Mouse (Mus musculus) myocyte (in vitro differentiated cells): Measurements from ENCODE around the gene Vmn1r44. TPM values are rescaled to one million over a fixed set of nuclear protein-coding genes. Genes with fewer than 3 reads are reported as not detected.

Experiments used
- H3K27me3 ChIP-seq: one replicate; pipeline ENCODE4 v1.6.1; 2011; ENCODE audit not compliant: control insufficient read depth, insufficient read depth, insufficient read length
- H3K36me3 ChIP-seq: one replicate; pipeline ENCODE4 v1.6.1; 2011; ENCODE audit not compliant: control insufficient read depth, insufficient read depth
- H3K4me2 ChIP-seq: one replicate; pipeline ENCODE4 v1.6.1; 2011; ENCODE audit warnings: low read depth, control low read depth
- H3K4me3 ChIP-seq: one replicate; pipeline ENCODE4 v1.5.1; 2011; ENCODE audit warnings: mild to moderate bottlenecking, control low read depth, moderate library complexity
- H3K79me2 ChIP-seq: one replicate; pipeline ENCODE4 v1.6.1; 2011; ENCODE audit not compliant: control insufficient read depth, insufficient read depth
- H3ac ChIP-seq: one replicate; pipeline ENCODE4 v1.6.1; 2011; ENCODE audit not compliant: control insufficient read depth, insufficient read length
- CEBPB ChIP-seq: IDR thresholded peaks from 2 replicates; pipeline ENCODE4 v1.6.1; 2011; ENCODE audit warnings: mild to moderate bottlenecking, moderate library complexity; ENCODE audit not compliant: poor library complexity, insufficient read depth, severe bottlenecking
- E2F4 ChIP-seq: IDR thresholded peaks from one replicate; pipeline ENCODE4 v1.6.1; 2011; ENCODE audit warnings: mild to moderate bottlenecking, control low read depth, moderate library complexity; ENCODE audit not compliant: insufficient read depth
- MAX ChIP-seq: IDR thresholded peaks from one replicate; pipeline ENCODE4 v1.6.1; 2011; ENCODE audit warnings: low read depth, mild to moderate bottlenecking, control low read depth
- MYOD1 ChIP-seq, 3 experiments: IDR thresholded peaks; one replicate each; pipeline ENCODE4 v1.6.1; 2011; ENCODE audit warnings: control low read depth in 2 of 3, low read depth in 2 of 3, mild to moderate bottlenecking in 2 of 3, moderate library complexity in 1 of 3; ENCODE audit not compliant: insufficient read length in 2 of 3, control insufficient read depth in 1 of 3
- MYOG ChIP-seq, 3 experiments: IDR thresholded peaks; one replicate each; pipeline ENCODE4 v1.6.1; 2011; ENCODE audit warnings: control low read depth in 2 of 3, low read depth in 2 of 3, mild to moderate bottlenecking in 2 of 3; ENCODE audit not compliant: insufficient read length in 2 of 3, control insufficient read depth in 1 of 3, insufficient read depth in 1 of 3
- POLR2A ChIP-seq: IDR thresholded peaks from one replicate; pipeline ENCODE4 v1.6.1; 2011; ENCODE audit warnings: low read depth, mild to moderate bottlenecking, control low read depth, moderate library complexity; ENCODE audit not compliant: insufficient read length
- POLR2AphosphoS2 ChIP-seq: IDR thresholded peaks from one replicate; pipeline ENCODE4 v1.6.1; 2011; ENCODE audit warnings: low read depth, control low read depth; ENCODE audit not compliant: insufficient read length
- REST ChIP-seq: IDR thresholded peaks from one replicate; pipeline ENCODE4 v1.6.1; 2011; ENCODE audit warnings: mild to moderate bottlenecking, control low read depth, moderate library complexity; ENCODE audit not compliant: insufficient read depth, insufficient read length
- SRF ChIP-seq: IDR thresholded peaks from one replicate; pipeline ENCODE4 v1.6.1; 2011; ENCODE audit warnings: low read depth; ENCODE audit not compliant: control insufficient read depth, insufficient read length
- TCF12 ChIP-seq: IDR thresholded peaks from one replicate; pipeline ENCODE4 v1.6.1; 2011; ENCODE audit warnings: mild to moderate bottlenecking, control low read depth; ENCODE audit not compliant: poor library complexity, insufficient read depth, severe bottlenecking
- TCF3 ChIP-seq: IDR thresholded peaks from one replicate; pipeline ENCODE4 v1.6.1; 2011; ENCODE audit warnings: low read depth, control low read depth; ENCODE audit not compliant: insufficient read length
- USF1 ChIP-seq: IDR thresholded peaks from one replicate; pipeline ENCODE4 v1.6.1; 2011; ENCODE audit warnings: low read depth, mild to moderate bottlenecking, control low read depth, moderate library complexity
- polyA plus RNA-seq: library from polyadenylated mRNA; unstranded; fragments of >200 nt; fragmentation: generic; extraction: Trizol; gene quantifications from one replicate; pipeline ENCODE4 v1.2.1, GENCODE M21; 2012; ENCODE audit warnings: missing spikeins

The Vmn1r44 gene
- not detected for polyA plus RNA-seq

DNA sequence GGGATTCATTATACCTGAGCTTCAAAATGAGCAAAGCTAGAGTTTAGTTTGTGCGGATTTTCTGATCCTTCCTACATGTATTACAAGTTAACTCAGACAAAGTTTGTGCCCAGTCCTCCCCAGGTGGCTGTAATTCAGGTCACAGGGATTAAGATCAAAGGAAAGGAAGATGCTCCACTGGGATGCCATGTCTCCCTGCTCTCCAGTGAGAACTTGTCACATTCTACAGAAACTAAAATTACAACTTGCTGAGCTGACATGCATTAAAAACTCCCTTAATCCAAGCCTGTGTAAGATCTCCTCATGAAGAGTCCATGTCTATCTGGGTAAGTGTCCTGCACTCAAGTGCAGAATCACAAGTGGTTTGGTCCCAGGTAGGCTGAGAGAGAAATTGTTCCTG lies at the start of gene Vmn1r44:
Vmn1r44 (plus strand) TSS at position 301 of the 400 bp plus-strand sequence.
- no peak within 1 kb of the TSS for H3K4me2 ChIP-seq
- no peak within 1 kb of the TSS for H3ac ChIP-seq
- no peak within 1 kb of the TSS for H3K4me3 ChIP-seq
- no peaks in the 10 kb centered on the region for H3K27me3 ChIP-seq
- H3K79me2 ChIP-seq, result no peaks in the 10 kb centered on the region
- H3K36me3 ChIP-seq, result no peaks in the 10 kb centered on the region
- TF ChIP-seq TCF3, result no peak
- no peak for TF ChIP-seq POLR2AphosphoS2
- no peak for TF ChIP-seq POLR2A
- TF ChIP-seq USF1, result no peak
- no peak for TF ChIP-seq REST
- TF ChIP-seq SRF, result no peak
- no peak for TF ChIP-seq MYOG (IDR thresholded peaks at IDR 0.05; ENCODE audit: control insufficient read depth in 1 of 3, insufficient read depth in 1 of 3, insufficient read length in 2 of 3, low read depth in 2 of 3)
- TF ChIP-seq MYOD1 (IDR thresholded peaks at IDR 0.05; ENCODE audit: control insufficient read depth in 1 of 3, insufficient read length in 2 of 3, low read depth in 2 of 3), result no peak
- TF ChIP-seq E2F4, result no peak
- no peak for TF ChIP-seq CEBPB
- no peak for TF ChIP-seq TCF12
- TF ChIP-seq MAX, result no peak

DNA sequence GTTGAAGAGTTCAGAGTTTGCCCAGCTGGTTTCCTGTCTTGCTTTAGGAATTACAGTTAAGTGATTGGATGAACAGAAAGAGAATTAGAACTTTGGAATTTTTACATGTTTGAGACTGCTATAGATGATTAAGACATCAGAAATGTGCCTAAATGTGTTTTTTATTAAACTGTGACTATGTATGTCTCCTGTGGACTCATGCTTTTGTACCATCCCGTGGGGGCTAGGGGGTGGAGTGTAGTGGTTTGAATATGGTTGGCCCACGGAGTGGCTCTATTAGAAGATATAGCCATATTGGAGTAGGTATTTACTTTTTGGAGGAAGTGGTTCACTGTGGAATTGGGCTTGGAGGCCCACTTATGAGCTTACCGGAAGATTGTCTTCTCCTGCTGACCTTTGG lies 25.9 kb upstream of the Vmn1r44 start:
- no peak for TF ChIP-seq TCF12
- TF ChIP-seq USF1, result no peak
- TF ChIP-seq REST, result no peak
- Histone ChIP-seq H3ac (no peak overlapping the region), H3K4me3 (no peak overlapping the region), H3K4me2 (no peak overlapping the region), H3K27me3 (no peaks in the 10 kb centered on the region), H3K36me3 (no peaks in the 10 kb centered on the region), H3K79me2 (no peaks in the 10 kb centered on the region)

DNA sequence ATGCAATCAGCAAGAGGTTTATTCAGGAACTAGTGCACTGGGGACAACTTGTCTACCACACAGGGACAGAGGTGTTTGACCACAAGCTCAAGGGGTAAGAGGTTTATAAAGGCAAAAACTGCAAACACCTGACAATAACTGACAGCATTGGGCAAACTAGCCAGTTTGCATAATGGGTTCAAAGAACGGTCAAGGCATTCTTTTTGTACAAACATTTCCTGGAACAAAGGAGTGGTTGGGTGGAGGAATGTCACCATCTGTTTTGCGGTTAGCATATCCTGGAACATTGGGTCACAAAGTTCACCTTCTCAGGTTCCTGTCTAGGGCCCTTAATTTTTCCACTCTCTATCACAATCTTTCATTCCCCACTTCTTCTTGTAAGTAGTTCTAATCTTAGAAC lies 23.6 kb upstream of the Vmn1r44 start:
- no peaks in the 10 kb centered on the region for H3K36me3 ChIP-seq
- H3K4me2 ChIP-seq, result no peak overlapping the region
- no peaks in the 10 kb centered on the region for H3K27me3 ChIP-seq
- no peak overlapping the region for H3ac ChIP-seq
- H3K79me2 ChIP-seq, result no peaks in the 10 kb centered on the region
- TF ChIP-seq MYOD1 (IDR thresholded peaks at IDR 0.05; ENCODE audit: control insufficient read depth in 1 of 3, insufficient read length in 2 of 3, low read depth in 2 of 3) (peak in 2 of 3 experiments; percentile 4 to 44), CEBPB (peak; percentile 58; the same call in 1 of the 2 replicates), REST (no peak), USF1 (no peak), MAX (no peak), POLR2A (no peak), TCF12 (peak; percentile 52)
- no peak overlapping the region for H3K4me3 ChIP-seq

- H3K4me3 ChIP-seq, result no peak overlapping the region
- no peaks in the 10 kb centered on the region for H3K36me3 ChIP-seq
- TF ChIP-seq TCF12 (peak; percentile 89), USF1 (no peak), POLR2AphosphoS2 (no peak), E2F4 (no peak), MAX (no peak), TCF3 (peak; percentile 53), MYOG (IDR thresholded peaks at IDR 0.05; ENCODE audit: control insufficient read depth in 1 of 3, insufficient read depth in 1 of 3, insufficient read length in 2 of 3, low read depth in 2 of 3) (peak in 2 of 3 experiments; percentile 67 to 80), SRF (no peak), MYOD1 (IDR thresholded peaks at IDR 0.05; ENCODE audit: control insufficient read depth in 1 of 3, insufficient read length in 2 of 3, low read depth in 2 of 3) (peak in 2 of 3 experiments; percentile 68 to 93), CEBPB (peak; percentile 37; the same call in 1 of the 2 replicates), REST (no peak), POLR2A (no peak)
- no peaks in the 10 kb centered on the region for H3K79me2 ChIP-seq
- H3K27me3 ChIP-seq, result no peaks in the 10 kb centered on the region
- peak overlapping the region; percentile 54 for H3K4me2 ChIP-seq
- H3ac ChIP-seq, result no peak overlapping the region
Measured at GRCm38 (mm10) chr6:89863792-89864191, 19.7 kb upstream of the Vmn1r44 start.

DNA sequence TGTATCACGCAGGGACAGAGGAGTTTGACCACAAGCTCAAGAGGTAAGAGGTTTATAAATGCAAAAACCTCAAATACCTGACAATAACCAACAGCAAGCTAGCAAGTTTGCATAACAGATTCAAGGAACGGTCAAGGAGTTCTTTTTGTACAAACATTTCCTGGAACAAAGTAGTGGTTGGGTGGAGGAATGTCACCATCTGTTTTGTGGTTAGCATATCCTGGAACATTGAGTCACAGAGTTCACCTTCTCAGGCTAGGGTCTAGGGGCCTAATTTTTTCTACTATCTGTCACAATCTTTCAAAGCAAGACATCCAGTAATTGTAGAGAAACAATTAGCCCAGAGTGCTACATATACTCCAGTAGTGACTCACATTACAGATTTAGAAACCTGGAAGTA lies 16.2 kb upstream of the Vmn1r44 start:
- H3K4me3 ChIP-seq, result no peak overlapping the region
- TF ChIP-seq MYOD1 (IDR thresholded peaks at IDR 0.05; ENCODE audit: control insufficient read depth in 1 of 3, insufficient read length in 2 of 3, low read depth in 2 of 3) (peak in 2 of 3 experiments; percentile 11 to 45), CEBPB (peak; percentile 37; the same call in 1 of the 2 replicates), TCF12 (peak; percentile 10), REST (no peak)
- H3K27me3 ChIP-seq, result no peaks in the 10 kb centered on the region
- H3ac ChIP-seq, result no peak overlapping the region
- no peaks in the 10 kb centered on the region for H3K79me2 ChIP-seq
- H3K4me2 ChIP-seq, result peak overlapping the region; percentile 4
- H3K36me3 ChIP-seq, result no peaks in the 10 kb centered on the region
